Mouse (Mus musculus) right cerebral cortex, postnatal 14 days (tissue): ENCODE results near the gene Rabac1.

Source experiments
- DNase-seq: peaks from one replicate; pipeline ENCODE4 v3.0.0; 2022

Rabac1 gene

DNA sequence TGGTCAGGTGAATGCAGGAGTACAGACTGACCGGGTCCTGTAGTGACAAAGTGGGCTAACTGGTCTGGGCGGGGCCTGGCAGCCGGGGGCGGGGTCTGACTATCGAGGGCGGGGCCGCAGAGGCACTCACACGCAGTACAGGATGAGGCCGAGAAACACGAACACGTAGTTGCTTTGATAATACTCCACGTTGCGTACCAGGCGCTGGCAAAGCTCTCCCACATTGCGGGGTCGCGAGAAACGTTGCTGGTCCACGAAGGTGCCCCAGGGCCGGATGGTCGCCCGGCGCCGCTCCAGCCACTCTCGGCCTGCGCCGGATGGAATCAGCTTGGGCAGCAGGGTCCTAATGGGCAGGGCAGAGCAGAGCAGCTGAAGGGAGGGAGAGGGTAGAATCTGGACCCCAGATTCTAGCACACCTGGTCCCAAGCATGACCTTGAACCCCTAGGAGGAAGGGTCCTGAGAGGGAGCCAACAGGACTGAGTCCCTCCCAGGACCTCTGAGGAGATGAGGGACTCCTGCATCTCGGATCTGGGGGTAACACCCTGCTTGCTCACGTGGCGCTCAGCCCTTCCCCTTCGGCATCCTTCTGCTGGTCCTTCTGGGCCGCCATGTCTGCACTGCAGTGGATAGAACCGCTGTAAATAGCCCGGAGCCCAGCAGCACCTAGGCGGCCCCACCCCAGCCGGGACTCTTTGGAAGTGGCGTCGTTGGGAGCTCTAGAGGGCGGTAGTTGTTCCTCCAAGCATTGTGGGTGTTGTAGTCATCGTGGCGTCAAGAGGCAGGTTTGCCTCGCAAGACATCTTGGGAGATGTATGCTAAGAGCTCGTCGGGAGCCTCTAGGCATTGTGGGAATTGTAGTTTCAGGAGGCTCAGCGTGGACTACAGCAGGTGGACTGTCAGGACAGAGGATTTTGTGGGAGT lies at the start of gene Rabac1:
TSS of gene Rabac1 (minus strand) at position 783 of the 922 bp plus-strand sequence.
- DNase-seq = peak; percentile 83

DNA sequence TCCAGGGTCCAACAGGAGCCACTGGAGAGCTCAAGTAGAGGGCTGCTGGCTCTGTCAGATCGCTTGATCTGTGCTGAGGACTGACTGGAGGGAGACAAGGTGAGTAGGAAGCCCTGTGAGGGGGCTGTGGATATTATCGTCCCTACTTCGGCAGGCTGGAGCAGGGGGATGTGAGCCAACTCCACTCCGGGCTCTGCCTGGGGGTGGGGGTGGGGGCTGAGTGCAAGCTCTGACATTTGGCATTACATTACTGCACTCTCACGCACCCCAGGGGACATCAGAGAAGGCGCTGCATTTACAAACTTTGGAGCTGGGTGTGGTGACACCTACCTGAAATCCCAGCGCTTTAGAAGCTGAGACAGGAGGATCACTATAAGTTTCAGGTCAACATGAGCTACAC lies 39.0 kb upstream of the Rabac1 start:
- DNase-seq = no peak

DNA sequence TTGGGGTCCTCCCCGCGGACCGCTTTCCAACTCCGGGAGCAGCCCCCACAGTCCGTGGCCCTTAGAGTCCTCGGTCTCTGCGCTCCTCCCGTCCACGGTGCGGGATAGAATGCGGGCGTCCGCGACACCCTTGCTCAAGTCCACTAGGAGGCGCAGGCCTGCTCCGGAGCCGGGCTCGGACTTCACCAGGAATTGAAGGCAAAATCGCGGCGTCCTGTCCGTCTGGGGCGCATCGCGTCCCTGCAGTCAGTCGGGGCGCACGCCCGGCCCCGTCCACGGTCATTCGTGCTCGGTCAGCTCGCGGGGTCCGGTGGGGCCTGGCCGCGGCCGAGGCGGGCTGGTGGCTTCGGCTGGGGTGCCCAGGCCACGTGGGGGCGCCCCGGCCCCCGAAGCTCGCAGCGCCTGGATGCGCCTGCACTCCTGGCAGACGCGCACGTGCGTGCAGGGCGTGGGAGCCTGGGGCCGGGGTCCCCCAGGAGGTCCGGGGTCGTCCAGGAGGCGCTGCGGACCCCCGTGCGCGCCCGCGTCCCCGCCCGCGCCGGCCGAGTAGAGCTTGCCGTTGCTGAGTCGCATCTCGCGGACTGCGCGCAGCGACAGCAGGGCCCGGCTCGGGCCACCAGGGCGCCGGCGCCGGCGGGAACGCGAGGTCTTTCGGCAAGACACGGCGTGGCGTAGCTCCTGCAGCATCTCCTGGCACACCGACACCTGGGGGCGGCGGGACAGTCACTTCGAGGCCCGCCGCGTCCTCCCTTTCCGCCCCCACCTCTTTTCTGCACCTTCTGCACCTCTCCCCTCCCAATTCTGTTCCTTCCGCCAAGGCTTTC lies 37.7 kb upstream of the Rabac1 start:
- peak; percentile 76 for DNase-seq

DNA sequence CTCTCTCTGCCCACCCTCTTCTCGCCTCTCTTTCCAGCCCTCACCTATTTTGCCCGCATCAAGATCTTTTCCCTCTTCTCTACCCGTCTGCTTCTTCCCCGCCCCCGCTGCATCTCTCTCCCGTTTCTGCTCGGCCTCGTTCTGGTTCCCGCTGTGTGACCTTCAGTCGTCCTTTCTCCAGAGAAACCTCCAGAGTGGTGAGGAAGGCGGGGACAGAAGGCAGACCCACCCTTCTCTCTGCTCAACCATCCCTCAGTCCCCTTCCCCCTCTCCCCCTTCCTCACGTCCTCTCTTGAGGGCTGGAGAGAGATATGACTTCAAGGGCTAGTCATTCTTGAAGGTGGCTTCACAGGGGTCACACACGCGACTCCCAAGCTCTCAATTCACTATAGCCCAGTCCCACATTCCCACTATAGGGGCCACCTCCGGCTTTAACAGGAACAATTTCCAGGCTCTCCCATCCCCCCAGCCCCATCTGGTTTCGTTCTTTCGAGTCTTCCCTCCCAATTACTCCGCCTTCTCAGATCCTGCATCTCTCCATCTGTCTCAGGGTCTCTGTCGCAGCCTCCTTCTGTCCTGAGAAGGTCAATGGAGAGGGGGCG lies 36.6 kb upstream of the Rabac1 start:
- peak; percentile 76 for DNase-seq

DNA sequence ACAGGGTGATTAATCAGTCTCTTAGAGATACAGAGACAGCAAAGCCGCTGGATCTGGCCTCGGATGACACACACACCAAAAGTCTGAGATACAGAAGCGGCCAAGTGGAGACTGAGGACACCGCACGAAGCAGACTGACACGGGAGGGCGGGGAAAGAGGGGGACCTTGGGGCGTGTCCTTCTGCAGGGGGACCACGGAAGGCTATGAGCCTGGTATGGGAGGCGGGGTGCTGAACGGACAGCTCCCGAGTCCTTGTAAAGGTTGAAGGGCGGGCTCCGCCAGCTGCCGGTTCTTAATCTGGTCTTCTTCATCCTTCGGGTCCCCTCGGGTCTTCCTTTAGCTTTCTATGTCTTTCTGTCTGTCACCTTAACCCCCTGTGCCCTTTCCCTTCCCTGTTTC lies 36.1 kb upstream of the Rabac1 start:
- DNase-seq = peak; percentile 60

DNA sequence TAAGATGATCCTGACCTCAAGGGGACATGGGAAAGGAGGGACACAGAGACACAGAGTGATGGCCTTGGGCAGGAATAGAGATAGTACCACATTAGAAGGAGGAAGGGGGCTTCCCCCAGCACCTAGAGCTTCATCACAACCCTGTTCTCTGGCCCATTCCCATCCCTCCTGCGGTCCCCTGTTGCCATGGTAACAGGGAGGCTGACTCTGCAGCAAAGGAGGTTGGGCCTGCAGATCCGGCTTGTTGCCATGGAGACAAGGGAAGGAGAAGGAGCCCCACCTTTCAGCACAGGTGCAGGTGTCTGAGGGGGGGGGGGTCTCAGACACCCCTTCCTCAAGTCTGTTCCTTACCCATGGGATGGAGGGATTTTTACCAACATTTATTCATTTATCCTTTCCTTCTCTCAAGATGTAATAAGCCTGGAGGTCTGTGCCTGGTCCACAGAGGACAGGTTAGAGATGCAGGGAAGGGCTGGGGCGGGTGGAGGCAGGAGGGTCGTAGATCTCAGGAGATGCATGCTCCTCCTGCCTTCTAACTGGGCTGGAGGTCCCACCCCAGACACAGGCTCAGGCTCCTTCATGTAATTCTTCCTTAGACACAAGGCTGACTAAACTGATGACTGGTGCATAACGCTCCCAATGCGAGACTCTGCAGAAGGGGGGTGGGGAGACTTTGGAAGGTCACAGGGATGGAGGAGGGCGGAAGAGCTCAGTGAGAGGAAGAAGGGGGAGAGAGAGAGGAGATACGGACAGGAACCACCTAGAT lies 35.2 kb upstream of the Rabac1 start:
- peak; percentile 77 for DNase-seq

DNA sequence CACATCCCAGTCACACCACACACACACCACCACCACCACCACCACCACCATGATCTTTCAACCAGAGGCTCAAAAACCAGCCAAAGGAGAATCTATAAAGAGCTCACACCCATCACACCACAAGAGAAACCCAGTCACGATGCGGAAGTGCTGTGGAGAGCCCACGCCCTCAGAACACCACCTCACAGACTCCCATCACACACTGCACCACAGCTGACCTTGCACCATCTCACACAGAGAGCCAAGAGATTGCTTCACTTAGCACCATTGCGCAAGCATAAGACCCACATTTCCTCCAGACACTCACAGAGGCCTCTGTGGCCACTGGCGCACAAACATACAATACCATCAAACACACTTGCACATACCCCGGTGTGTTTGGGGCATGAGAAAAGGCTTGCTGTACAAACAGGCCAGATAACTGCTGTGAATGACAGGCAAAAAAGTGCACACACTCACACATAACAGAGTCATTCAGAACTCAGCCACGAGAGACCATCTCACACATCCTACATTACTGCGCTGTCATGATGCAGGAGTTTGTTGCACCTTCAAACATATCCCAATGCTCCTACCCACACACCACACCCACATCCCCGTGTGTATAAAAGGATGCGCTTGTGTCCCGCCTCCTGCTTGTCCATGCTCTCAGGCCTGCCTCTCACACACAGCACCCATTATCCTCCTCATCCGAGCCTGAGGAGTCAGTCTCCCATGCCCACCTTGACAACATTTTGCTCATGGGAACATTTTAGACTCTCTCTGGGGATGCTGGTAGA lies 34.2 kb upstream of the Rabac1 start:
- no peak for DNase-seq

DNA sequence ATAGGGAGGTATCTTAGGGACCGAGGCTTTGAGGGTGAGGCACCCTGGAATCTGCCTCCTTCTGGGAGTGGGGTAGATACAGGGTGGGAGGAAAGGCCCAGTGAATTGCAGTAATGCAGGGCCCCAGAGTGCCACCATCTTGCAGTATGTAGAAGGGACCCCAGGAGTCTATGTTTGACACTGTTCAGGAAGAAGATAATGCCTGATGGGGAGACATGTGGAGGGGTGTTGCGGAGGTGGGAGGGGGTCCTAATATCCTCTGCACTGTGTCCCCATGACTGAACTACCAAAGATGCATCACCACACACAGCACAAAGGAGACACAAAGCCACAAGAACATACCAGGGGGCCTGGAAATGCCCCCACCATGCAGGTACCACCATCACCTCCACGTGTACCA lies 33.6 kb upstream of the Rabac1 start:
- DNase-seq = no peak

DNA sequence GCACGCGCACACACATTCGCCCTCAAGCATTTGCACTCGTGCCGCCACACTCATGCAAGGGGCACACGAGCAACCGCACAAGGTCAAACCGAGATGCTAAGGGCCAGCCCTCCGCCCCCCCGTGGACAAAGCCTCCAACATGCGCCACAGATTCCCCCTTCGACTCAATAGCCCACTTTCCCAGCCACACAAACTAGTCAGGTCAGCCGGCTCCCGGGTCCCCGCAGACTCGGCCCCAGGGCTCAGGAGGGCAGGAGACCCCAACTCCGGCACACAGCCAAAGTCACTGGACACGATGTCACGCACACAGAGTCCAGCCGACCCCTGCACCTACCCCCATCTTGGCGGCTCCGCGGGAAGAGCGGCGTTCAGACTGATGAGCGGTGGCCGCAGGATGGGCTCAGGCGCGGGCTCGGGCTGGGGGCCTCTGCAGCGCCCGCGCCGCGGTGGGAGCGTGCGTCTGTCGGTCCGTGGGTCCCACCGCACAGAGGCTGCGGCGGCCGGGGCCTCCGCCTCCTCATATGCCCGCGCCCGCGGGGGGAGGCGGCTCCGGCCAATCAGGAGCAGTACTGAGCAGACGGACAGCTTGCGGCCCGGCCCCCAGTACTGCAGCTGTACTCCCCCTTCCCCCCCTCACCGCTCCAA lies 33.0 kb upstream of the Rabac1 start, which contains the start of gene Atp1a3:
TSS of gene Atp1a3 (minus strand) at position 538 of the 645 bp plus-strand sequence.
- peak; percentile 90 for DNase-seq

DNA sequence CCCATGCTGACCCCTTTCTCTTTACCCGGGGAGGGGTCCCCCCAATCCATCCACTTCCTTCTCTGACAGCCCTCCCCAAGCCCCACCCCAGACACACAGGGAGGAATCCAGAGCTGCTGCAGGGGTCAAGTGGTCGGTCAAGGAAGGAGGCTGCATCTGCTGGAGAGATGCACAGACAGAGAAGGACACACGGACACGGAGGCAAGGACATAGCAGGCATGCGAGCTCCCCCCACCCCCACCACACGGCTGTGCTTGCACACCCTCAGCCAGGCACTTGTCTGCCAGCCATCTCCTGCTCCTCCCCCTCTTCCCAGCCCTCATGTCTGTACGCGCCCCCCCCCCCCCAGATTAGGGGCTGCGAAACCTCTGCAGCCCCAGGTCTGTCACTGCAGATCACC lies 32.3 kb upstream of the Rabac1 start:
- no peak for DNase-seq

DNA sequence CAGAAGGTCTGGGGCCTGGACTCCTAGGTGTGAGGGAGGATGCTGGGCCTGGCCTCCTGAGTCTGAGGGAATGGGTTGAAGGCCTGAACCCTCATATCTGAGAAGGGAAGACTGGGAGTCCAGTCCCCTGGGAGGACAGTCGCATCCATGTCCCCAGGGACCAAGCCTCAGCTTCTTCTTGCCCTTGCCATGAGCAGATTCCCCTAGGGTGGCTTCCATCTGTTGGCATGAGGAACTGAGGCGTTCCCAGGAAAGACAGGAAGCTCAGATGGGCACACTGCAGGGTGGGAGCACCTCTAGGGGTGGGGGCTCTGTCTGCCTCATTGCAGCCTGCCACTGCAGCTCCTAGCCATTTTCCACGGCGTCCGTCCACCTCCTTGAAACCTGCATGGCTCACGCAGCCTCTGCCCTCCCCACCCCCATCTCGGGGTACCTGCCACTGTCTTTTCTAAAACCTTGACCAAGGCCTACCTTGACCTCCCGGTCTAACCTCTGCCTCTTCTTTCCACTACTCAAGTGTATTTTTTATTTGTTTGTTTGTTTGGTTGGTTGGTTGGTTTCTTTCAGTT lies 31.4 kb upstream of the Rabac1 start:
- DNase-seq = no peak

DNA sequence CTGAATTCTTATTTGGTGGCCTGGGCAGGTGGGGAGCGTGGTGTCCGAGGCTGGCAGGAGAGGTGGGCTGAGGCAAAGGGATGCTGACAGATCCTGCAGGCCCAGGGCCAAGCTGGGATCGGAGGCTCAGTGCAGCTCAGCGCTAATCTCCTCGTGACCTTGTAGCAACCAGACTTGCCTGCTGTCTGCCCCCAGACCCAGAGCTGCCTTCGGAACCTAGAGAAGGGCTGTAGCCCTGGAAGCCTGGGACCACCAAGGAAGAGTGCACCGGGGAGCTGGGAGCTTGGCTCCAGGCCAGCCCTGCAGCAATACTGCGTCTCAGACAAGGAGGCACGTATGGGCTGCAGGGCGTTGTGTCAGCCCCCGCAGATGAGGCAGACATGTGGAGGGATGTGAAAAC lies 30.7 kb upstream of the Rabac1 start:
- DNase-seq = no peak

DNA sequence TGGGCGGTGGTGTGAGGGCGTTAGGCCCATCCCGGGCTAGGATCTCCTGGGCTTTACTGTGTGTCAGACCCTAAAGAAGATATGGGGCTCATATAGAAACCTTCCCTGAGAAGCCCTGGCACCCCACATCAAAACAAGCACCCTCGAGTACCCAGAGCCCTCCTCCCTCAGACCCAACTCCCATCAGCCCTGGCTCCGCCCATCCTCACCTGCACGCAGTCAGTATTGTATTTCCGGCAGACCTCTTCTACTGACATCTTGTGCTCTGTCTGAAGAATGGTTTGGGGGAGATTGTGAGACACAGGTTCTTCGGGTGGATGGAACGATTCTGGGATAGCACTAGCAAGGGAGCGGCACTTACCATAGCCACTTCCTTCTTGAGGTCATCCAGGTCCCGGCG lies 28.2 kb upstream of the Rabac1 start:
- DNase-seq = no peak

DNA sequence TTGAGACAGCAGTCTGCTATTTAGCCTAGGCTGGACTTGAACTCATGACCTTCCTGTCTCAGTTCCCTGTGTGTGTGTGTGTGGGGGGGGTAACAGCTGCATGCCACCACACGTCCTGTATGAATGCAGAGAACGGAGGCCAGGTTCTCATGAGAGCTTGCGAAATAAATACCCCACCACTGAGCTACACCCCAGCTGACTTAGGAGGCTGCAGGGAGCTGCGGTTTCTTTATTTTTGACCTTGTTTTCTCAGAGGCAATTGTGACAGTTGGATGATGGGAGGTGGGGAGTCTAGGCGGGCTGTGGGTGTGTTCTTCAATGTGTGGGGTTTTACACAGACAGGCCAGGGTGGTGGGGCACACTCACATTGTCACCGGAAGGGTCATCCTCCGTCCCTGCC lies 27.7 kb upstream of the Rabac1 start:
- DNase-seq = no peak

DNA sequence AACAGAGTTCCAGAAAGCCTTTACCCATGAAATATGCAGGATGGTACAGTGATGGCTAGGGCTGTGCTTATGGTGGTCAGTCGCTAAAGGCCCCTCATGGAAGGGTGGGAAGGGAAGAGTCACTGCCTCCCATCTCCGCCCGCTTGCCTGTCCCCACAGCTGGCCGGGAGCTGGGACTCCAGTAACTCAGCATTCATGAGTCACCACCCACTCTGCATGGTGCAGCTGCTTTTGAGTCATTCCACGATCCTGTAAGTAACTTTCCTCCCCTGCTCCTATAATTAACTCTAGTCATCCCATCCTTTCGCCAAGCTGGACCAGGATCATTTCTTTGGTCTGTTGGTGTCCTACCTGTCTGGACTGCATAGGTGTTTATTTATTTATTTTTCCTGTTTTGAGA lies 20.5 kb upstream of the Rabac1 start:
- DNase-seq = no peak

DNA sequence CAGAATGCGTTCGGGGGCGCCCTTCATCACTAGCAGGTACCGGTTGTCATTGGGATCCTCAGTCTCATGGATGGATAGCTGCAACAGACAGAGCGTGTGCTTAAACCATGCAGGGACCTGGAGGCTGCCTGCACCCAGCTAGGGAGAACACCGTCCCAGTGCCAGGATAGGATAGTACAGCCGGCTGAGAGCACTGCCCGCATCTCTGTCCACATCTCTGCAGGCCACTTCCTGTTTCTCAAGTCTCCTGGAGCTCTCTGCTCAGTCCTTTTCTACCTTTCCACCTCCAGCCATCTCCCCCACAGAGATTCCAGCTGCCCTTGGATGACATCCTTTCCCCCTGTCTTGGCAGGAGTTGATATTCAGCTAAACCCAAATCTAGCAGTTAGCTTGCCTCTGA lies 17.9 kb upstream of the Rabac1 start:
- DNase-seq = no peak

DNA sequence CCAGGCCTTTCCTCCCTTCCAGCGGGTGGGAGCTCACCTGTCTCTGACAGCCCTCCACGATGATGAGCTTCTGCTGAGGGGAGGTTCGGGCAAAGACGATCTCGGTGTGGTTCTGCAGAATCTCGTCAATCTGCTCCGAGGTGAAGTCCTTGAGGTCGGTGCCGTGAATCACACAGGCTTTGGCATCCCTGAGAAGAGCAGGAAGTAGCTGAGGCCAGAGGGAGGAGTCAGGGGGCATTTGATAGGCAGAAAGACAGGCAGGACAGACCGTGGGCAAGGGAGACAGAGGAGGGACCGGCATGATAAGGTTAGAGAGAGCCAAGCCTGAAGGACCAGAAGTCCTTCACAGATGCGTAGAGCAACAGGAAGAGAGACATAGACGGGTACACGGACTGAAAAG lies 15.4 kb upstream of the Rabac1 start:
- DNase-seq = no peak

DNA sequence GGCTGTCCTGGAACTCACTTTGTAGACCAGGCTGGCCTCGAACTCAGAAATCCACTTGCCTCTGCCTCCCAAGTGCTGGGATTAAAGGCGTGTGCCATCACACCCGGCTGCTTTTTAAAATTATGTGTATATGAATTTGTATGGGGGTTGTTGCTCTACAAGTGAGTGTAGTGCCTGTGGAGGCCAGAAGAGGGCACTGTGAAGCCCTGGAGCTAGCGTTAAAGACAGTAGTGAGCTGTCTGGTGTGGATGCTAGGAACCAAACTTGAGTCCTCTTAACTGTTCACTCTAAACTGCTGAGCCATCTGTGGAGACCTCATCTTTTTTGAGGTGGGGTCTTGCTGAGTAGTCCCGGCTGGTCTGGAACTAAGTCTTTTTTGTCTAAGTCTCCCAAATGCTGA lies 13.2 kb upstream of the Rabac1 start:
- DNase-seq = no peak

DNA sequence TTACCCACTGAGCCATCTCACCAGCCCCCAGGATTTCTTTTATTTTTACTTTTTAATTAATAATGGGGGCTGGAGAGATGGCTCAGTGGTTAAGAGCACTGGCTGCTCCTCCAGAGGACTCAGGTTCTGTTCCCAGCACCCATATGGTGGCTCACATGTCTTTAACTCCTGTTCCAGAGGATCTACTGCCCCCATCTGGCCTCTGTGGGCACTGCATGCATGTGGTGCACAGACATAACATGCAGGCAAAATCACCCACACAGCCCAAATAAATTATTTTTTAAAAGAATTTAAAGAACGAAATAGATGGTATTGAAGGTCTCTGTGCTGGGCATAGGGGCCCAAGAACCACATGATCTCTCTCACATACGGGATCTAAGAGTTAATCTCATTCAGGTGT lies 11.8 kb upstream of the Rabac1 start:
- no peak for DNase-seq

DNA sequence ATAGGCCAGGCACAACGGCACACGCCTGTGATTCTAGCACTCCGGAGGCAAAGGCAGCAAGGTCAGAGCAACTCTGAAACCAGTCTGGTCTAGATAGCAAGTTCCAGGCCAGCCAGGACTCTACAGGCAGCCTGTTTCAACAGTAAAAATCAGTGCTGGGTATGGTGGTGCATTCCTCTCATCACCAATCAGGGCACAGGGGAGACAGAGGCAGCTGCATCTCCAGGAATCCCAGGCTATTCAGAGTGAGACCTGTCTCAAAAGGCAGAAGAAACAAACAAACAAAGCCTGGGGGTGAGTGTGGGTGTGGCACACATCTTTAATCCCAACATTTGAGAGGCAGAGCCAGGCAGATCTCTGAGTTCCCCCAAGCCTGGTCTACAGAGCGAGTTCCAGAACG lies 10.8 kb upstream of the Rabac1 start:
- no peak for DNase-seq

DNA sequence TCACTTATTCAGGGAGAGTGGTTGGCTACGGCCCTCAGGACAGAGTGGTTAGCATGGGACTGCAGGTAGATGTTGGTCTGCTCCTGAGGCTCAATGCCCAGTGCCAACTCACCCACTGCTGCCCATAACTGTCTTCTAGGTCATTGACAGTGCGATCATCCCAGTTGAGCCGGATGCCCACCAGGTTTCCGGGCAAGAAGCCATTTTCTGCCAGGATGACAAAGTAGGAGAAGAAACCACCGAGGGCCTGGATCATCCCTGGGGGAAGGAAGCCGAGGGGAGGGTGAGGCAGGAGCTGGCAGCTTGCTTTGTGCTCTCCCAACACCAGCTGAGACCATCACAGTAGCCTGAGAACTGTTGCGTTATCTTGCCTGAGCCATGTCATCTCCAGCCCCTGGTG lies 7.9 kb upstream of the Rabac1 start:
- no peak for DNase-seq
